Mouse (Mus musculus): Measurements from ENCODE around the gene Mybphl.

- no peak for TF ChIP-seq POLR2A (IDR thresholded peaks at IDR 0.05; ENCODE audit: control insufficient read depth, low read depth, low read length)
- no peak for TF ChIP-seq CTCF (IDR thresholded peaks at IDR 0.05; ENCODE audit: control insufficient read depth, insufficient read depth, insufficient replicate concordance, low read depth, low read length)
Measured at GRCm38 (mm10) chr3:108328441-108328841, 36.3 kb upstream of the Mybphl start.
